Mouse (Mus musculus) midbrain, embryonic 16.5 days (tissue): Measurements from ENCODE around the gene Cxcr6. TPM values are rescaled to one million over a fixed set of nuclear protein-coding genes. Genes with fewer than 3 reads are reported as not detected.
"Not testable (repeated sequence)": the region's sequence is repeated elsewhere in the genome, so short reads cannot be mapped to it uniquely, and the experiment has no call there.

Experiments
- ATAC-seq: fragments of 200-750 bp; cut with Nextera tagmentation; 2 replicates; pipeline ENCODE4 v1.8.0; 2017; ENCODE audit warnings: moderate TSS enrichment
- H3K27ac ChIP-seq: fragments of 300-500 bp; sonication (generic); 2 replicates; pipeline ENCODE4 v1.5.1; 2014; ENCODE audit warnings: mild to moderate bottlenecking, low read length, mixed read lengths
- H3K27me3 ChIP-seq: fragments of 300-500 bp; sonication (generic); 2 replicates; pipeline ENCODE4 v1.6.1; 2014; ENCODE audit warnings: low read depth, low read length, mixed read lengths; ENCODE audit not compliant: control insufficient read depth, insufficient read depth
- H3K36me3 ChIP-seq: fragments of 300-500 bp; sonication (generic); 2 replicates; pipeline ENCODE4 v1.6.1; 2014; ENCODE audit warnings: mild to moderate bottlenecking, low read length, moderate library complexity, mixed read lengths; ENCODE audit not compliant: control insufficient read depth, insufficient read depth
- H3K4me1 ChIP-seq: fragments of 300-500 bp; sonication (generic); 2 replicates; pipeline ENCODE4 v1.6.1; 2014; ENCODE audit warnings: mild to moderate bottlenecking, low read length, mixed read lengths; ENCODE audit not compliant: control insufficient read depth, insufficient read depth
- H3K4me2 ChIP-seq: fragments of 300-500 bp; sonication (generic); 2 replicates; pipeline ENCODE4 v1.6.1; 2014; ENCODE audit warnings: mild to moderate bottlenecking, low read length, mixed read lengths
- H3K4me3 ChIP-seq: fragments of 300-500 bp; sonication (generic); 2 replicates; pipeline ENCODE4 v1.5.1; 2014; ENCODE audit warnings: low read depth, mild to moderate bottlenecking, low read length, moderate library complexity, mixed read lengths
- H3K9ac ChIP-seq: fragments of 300-500 bp; sonication (generic); 2 replicates; pipeline ENCODE4 v1.6.1; 2014; ENCODE audit warnings: low read depth, low read length, mixed read lengths
- H3K9me3 ChIP-seq: fragments of 300-500 bp; sonication (generic); replicated peaks from 2 replicates; pipeline ENCODE4 v1.6.1; 2014; ENCODE audit warnings: mild to moderate bottlenecking, low read length, mixed read lengths; ENCODE audit not compliant: control insufficient read depth, poor library complexity, severe bottlenecking
- WGBS: fragments of 180-500 bp; shearing (Covaris S2); extraction: QIAGEN DNeasy Blood & Tissue Kit; methylation state at CpG from one replicate; pipeline ENCODE4 v1.1.7; 2014; 5-methylcytosine and 5-hydroxymethylcytosine counted together
- polyA plus RNA-seq: library from polyadenylated mRNA; unstranded; fragments of >200 nt; fragmentation: Nextera tagmentation; extraction: Ambion mirVana; gene quantifications from 2 replicates; pipeline ENCODE4 v1.2.1, GENCODE M21; 2015

The Cxcr6 gene
- polyA plus RNA-seq, 1 experiment from 2014 or later, result 0.28 TPM

DNA sequence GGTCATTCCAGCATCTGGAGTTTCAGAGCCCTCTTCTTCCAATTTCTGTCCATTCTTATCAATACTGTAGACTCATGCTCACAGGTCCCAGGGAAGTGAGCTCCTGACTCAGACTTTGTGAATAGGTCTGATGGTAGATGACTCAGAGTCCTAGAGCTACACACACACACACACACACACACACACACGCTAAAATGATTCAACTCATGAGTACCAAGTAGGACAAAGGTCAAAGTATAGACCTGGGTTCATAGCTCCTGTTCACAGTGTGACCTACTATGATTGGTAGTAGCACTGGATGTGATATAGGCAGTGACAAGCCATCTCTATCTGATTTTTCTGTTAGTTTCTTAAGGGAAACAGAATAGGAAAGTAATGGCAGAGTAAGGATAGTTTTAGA, 37.8 kb upstream of the Cxcr6 start:
- H3K27ac ChIP-seq, result no peak overlapping the region
- H3K27me3 ChIP-seq, result no peaks in the 10 kb centered on the region
- no peaks in the 10 kb centered on the region for H3K9me3 ChIP-seq
- no peaks in the 10 kb centered on the region for H3K4me1 ChIP-seq
- H3K4me3 ChIP-seq, result no peak overlapping the region
- 77% methylated on average over 1 of the region's 1 CpGs for WGBS
- ATAC-seq, result no peak
- H3K36me3 ChIP-seq, result no peaks in the 10 kb centered on the region
- H3K4me2 ChIP-seq, result no peak overlapping the region
- H3K9ac ChIP-seq, result no peak overlapping the region

DNA sequence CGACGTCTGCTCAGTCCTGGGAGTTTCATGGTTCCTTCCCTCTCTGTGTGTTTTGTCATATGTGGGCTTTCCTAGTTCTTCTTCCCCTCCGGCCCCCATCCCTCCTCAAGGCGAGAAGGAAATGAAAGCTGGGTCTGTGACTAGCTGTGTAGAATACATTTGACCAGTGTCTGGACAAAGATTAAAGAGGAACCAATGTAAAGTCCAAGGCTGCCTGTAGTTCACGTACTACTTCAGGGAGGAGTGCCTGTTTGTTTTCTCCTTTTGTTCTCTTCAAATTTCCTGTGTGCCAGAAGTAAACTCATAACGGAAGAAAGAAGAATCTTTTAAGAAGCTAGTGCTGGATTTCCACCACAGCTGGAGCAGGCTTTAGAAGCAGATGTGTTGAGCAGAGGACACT, 36.7 kb upstream of the Cxcr6 start:
- 78% methylated on average over 6 of the region's 6 CpGs for WGBS
- Histone ChIP-seq H3K27ac (no peak overlapping the region), H3K9ac (no peak overlapping the region)

DNA sequence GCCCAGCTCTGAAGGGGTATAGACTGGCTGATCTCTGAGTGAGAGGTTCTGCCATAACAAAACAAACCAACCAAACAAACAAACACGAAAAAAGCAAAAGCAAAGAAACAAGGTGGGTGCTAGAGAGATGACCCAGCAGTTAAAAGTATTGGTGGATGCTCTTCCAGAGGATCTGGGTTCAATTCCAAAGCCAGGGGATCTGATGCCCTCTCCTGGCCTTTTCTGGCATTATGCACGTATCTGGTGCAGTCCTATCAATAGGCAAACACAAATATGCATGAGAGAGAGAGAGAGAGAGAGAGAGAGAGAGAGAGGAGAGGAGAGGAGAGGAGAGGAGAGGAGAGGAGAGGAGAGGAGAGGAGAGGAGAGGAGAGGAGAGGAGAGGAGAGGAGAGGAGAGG, 33.0 kb upstream of the Cxcr6 start:
- H3K27ac ChIP-seq, H3K9me3 ChIP-seq, H3K36me3 ChIP-seq, ATAC-seq, H3K4me3 ChIP-seq, H3K9ac ChIP-seq, H3K4me2 ChIP-seq, H3K27me3 ChIP-seq, H3K4me1 ChIP-seq: not testable (repeated sequence)
- WGBS, result 50% methylated on average over 2 of the region's 2 CpGs

More for the DNA sequence above, 36.7 kb upstream of the Cxcr6 start:
- Histone ChIP-seq H3K4me3 (no peak overlapping the region), H3K4me2 (no peak overlapping the region), H3K9me3 (no peaks in the 10 kb centered on the region), H3K36me3 (no peaks in the 10 kb centered on the region), H3K27me3 (no peaks in the 10 kb centered on the region), H3K4me1 (no peaks in the 10 kb centered on the region)
- ATAC-seq, result no peak

- Histone ChIP-seq H3K9ac (no peak overlapping the region), H3K4me2 (no peak overlapping the region), H3K27me3 (no peaks in the 10 kb centered on the region), H3K27ac (no peak overlapping the region), H3K9me3 (no peaks in the 10 kb centered on the region), H3K4me1 (no peaks in the 10 kb centered on the region), H3K36me3 (peaks cover 14% of the 10 kb centered on the region), H3K4me3 (no peak overlapping the region)
- WGBS, result 89% methylated on average over 4 of the region's 4 CpGs
- ATAC-seq, result no peak
These were observed 17.3 kb upstream of the Cxcr6 start for GRCm38 (mm10) chr9:123788855-123789529.

DNA sequence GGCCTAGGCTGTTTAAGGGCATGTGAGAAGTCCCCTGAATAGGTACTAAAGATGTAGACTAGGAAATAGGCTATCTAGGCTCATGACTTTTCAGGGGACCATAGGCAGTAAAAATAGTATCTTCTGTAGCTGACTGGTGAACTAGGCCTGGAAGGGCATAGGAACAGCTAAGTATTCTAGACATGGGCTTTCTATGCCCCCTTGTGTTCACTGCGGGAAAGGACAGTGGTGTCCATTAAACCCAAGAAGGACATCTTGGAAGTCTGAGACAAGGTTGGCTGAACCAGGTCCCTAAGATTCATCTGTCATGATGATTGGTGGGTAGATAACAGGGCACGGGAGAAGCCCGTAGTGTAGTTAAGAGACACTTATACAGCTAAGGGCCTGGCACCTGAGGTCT, 10.1 kb upstream of the Cxcr6 start:
- no peak overlapping the region for H3K4me3 ChIP-seq
- 79% methylated on average over 3 of the region's 3 CpGs for WGBS
- H3K36me3 ChIP-seq, result peaks cover 12% of the 10 kb centered on the region
- H3K27me3 ChIP-seq, result no peaks in the 10 kb centered on the region
- no peaks in the 10 kb centered on the region for H3K4me1 ChIP-seq
- H3K27ac ChIP-seq, result no peak overlapping the region
- no peak for ATAC-seq
- no peak overlapping the region for H3K4me2 ChIP-seq
- no peaks in the 10 kb centered on the region for H3K9me3 ChIP-seq
- no peak overlapping the region for H3K9ac ChIP-seq

GRCm38 (mm10) chr9:123801527-123801926, 4.7 kb upstream of the Cxcr6 start:
- Histone ChIP-seq H3K9me3 (no peaks in the 10 kb centered on the region), H3K27ac (no peak overlapping the region), H3K27me3 (no peaks in the 10 kb centered on the region), H3K4me3 (no peak overlapping the region), H3K4me1 (no peaks in the 10 kb centered on the region), H3K4me2 (no peak overlapping the region), H3K36me3 (peaks cover 3% of the 10 kb centered on the region), H3K9ac (no peak overlapping the region)
- ATAC-seq, result no peak
- 75% methylated on average over 1 of the region's 1 CpGs for WGBS

- WGBS, result 96% methylated on average over 2 of the region's 2 CpGs
- no peak for ATAC-seq
These were observed 3.9 kb upstream of the Cxcr6 start for GRCm38 (mm10) chr9:123802421-123802820.

GRCm38 (mm10) chr9:123802896-123803295, 3.4 kb upstream of the Cxcr6 start:
- H3K27me3 ChIP-seq, result no peaks in the 10 kb centered on the region
- H3K36me3 ChIP-seq, result peaks cover 3% of the 10 kb centered on the region
- H3K9me3 ChIP-seq, result no peaks in the 10 kb centered on the region
- H3K27ac ChIP-seq, result no peak overlapping the region
- no peak overlapping the region for H3K4me3 ChIP-seq
- H3K4me2 ChIP-seq, result no peak overlapping the region
- no peaks in the 10 kb centered on the region for H3K4me1 ChIP-seq
- no peak overlapping the region for H3K9ac ChIP-seq
- ATAC-seq, result no peak

More at GRCm38 (mm10) chr9:123802421-123802820, 3.9 kb upstream of the Cxcr6 start:
- Histone ChIP-seq H3K9me3 (no peaks in the 10 kb centered on the region), H3K4me2 (no peak overlapping the region), H3K4me1 (no peaks in the 10 kb centered on the region), H3K27me3 (no peaks in the 10 kb centered on the region), H3K4me3 (no peak overlapping the region), H3K9ac (no peak overlapping the region), H3K27ac (no peak overlapping the region), H3K36me3 (peaks cover 3% of the 10 kb centered on the region)

DNA sequence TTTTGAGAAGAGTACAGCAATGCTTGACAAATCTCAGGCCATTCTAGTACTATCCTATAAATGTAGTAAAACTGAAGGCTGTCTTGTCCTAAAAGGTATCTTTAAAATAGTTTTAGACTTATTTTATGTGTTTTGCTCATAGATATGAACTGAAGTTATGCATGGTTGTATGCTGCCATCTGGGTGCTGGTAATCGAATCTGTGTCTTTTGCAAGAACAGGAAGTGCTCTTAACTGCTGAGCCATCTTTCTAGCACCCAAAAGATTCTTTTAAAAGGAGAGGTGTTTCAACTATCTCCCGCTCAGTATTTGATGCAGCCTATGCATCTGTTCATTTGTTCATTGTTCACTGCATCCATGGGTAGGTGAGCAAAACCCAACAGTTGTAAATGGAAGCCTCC, 1.0 kb upstream of the Cxcr6 start:
- H3K4me1 ChIP-seq, result no peaks in the 10 kb centered on the region
- H3K4me2 ChIP-seq, result no peak overlapping the region
- WGBS, result 97% methylated on average over 2 of the region's 2 CpGs
- H3K9ac ChIP-seq, result no peak overlapping the region
- H3K9me3 ChIP-seq, result no peaks in the 10 kb centered on the region
- no peak overlapping the region for H3K27ac ChIP-seq
- peaks cover 3% of the 10 kb centered on the region; the same call in 1 of the 2 replicates for H3K36me3 ChIP-seq
- H3K27me3 ChIP-seq, result no peaks in the 10 kb centered on the region
- no peak for ATAC-seq
- no peak overlapping the region for H3K4me3 ChIP-seq
